Comparison of ENCODE assay signal across 7 mouse cellular contexts in genomic region chr17:43359826-43360619, GRCm38 (mm10). TPM values are rescaled to one million over a fixed set of nuclear protein-coding genes. Genes with fewer than 3 reads are reported as not detected.
DNase-seq lines count a peak whose midpoint lies in the region; ATAC-seq lines count a peak whose summit lies in the region.

TSS of gene Adgrf5 (plus strand) at chr17:43360451.

- no peaks in the 10 kb centered on the region for H3K4me1 ChIP-seq in embryonic facial prominence, embryonic 11.5 days (ENCODE audit: control insufficient read depth, insufficient read depth, low read length)

- H3K4me3 ChIP-seq in embryonic facial prominence, embryonic 11.5 days (ENCODE audit: low read depth, low read length) = 0 out of 2 replicates have a peak within 1 kb of the TSS, but pooled peaks have one; percentile 5

- peak; percentile 51 for DNase-seq in adrenal gland, postnatal 10 days
- no peak for DNase-seq in embryonic facial prominence, embryonic 11.5 days (ENCODE audit: low spot score)
- DNase-seq in heart, postnatal 14 days = peak; percentile 43 to 66
- DNase-seq in layer of hippocampus, postnatal 14 days (ENCODE audit: low spot score in 2 of 2) = no peak
- peak; percentile 65 for DNase-seq in lung, postnatal 14 days
- DNase-seq in cerebellum, adult 18-20 months = no peak
- no peak for DNase-seq in thymus, postnatal 4 days

- ATAC-seq in embryonic facial prominence, embryonic 11.5 days (replicated peaks; ENCODE audit: insufficient number of reproducible peaks, low FRiP score, low TSS enrichment, low read depth) = no peak

- H3K9ac ChIP-seq in embryonic facial prominence, embryonic 11.5 days (replicated peaks; ENCODE audit: low read length) = no peak within 1 kb of the TSS

- H3K4me2 ChIP-seq in embryonic facial prominence, embryonic 11.5 days (ENCODE audit: low read depth, low read length) = no peak within 1 kb of the TSS

- H3K36me3 ChIP-seq in embryonic facial prominence, embryonic 11.5 days (replicated peaks; ENCODE audit: control insufficient read depth, insufficient read depth, low read depth, low read length) = no peaks in the 10 kb centered on the region

- no peaks in the 10 kb centered on the region for H3K27me3 ChIP-seq in embryonic facial prominence, embryonic 11.5 days (ENCODE audit: control insufficient read depth, insufficient read depth, low read length)

- intact Hi-C loops in heart, postnatal 14 days (cut with DNase I) = loop anchor here (2.0 to 5.0 kb wide), 2 partner anchors 31 to 42 kb away; no protein-coding TSS in a partner anchor

- no peaks in the 10 kb centered on the region for H3K9me3 ChIP-seq in embryonic facial prominence, embryonic 11.5 days (replicated peaks; ENCODE audit: control insufficient read depth, low read length)

- no peak within 1 kb of the TSS for H3K27ac ChIP-seq in embryonic facial prominence, embryonic 11.5 days (replicated peaks; ENCODE audit: low read depth, low read length)

- WGBS in embryonic facial prominence, embryonic 11.5 days = 53% methylated on average over 16 of the region's 16 CpGs

RNA-seq across cellular contexts. Expression of gene Adgrf5, which starts in this region (rescaled TPM):
- 100 to 1,000 TPM; 122 to 125 TPM for total RNA-seq in adrenal gland, postnatal 10 days (2021)
- polyA plus RNA-seq in embryonic facial prominence, embryonic 11.5 days (2014; fragmentation: Nextera tagmentation; extraction: Ambion mirVana) = 8.2 and 8.5 TPM in 2 replicates
- total RNA-seq in heart, postnatal 14 days (2021) = 100 to 1,000 TPM; 256 to 273 TPM
- 10 to 100 TPM; 31.2 to 34.1 TPM for total RNA-seq in layer of hippocampus, postnatal 14 days (2021)

Comparison
In these comparisons a context has a peak if more than half of its experiments do, and no peak if none do; other contexts are left out.
1. DNase-seq: peak in adrenal gland, postnatal 10 days (single experiment), heart, postnatal 14 days (2 of 2) and lung, postnatal 14 days (single experiment); none in embryonic facial prominence, embryonic 11.5 days (single experiment), layer of hippocampus, postnatal 14 days (0 of 2), cerebellum, adult 18-20 months (0 of 2) and thymus, postnatal 4 days (single experiment).